In the genomic region with DNA sequence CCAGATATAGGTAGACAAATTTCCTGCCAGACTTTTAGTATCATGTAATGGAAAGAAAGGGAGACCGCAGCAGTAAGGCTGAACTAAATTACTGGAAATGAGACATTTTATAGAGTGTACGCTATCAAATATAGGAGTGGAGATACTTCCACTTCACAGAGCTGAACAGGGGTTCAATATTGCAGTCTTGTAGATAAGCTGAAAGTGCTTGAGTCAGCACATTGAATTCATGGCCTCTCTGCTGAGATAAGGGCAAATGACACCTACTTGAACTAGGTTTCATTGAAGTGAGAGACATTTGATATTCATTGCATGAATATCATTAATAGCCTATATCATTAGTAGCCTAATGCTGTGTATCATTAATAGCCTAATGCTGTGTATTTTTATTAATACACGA, we compare ENCODE assay signal across 24 mouse cellular contexts.
A peak's percentile ranks its signal among the peaks of the same experiment; 100 is the strongest.
DNase-seq lines count a peak whose midpoint lies in the region; ATAC-seq and TF ChIP-seq lines count a peak whose summit lies in the region.
"Had no signal": no experiment of that assay in that cellular context is flagged by ENCODE, and none has a peak within 500 bp of the region (broad histone marks: within the 10 kb centered on the region; RNA-seq: fewer than 3 reads in every experiment).

No protein-coding gene starts in this region.

- intact Hi-C loops in left cerebral cortex, postnatal 25 days (cut with DNase I): loop anchor here (10.0 kb wide), 1 partner anchor 459 kb away; no protein-coding TSS in a partner anchor
- intact Hi-C loops in left cerebral cortex, adult 2 months (cut with DNase I): no loop called here

- H3K9ac ChIP-seq in intestine, embryonic 15.5 days: no peak overlapping the region
- H3K9ac ChIP-seq in intestine, postnatal 0 days (ENCODE audit: low read depth, low read length): no peak overlapping the region
- H3K9ac ChIP-seq in ES-E14 (ENCODE audit: insufficient read depth, low read depth, low read length, poor library complexity, severe bottlenecking) (no peak overlapping the region), MEL (ENCODE audit: control insufficient read depth, low read depth, low read length, poor library complexity, severe bottlenecking) (no peak overlapping the region)
- no peak overlapping the region for H3K9ac ChIP-seq in intestine, embryonic 16.5 days (ENCODE audit: low read depth, low read length)

- ATAC-seq in intestine, embryonic 15.5 days: peak; percentile 47; the same call in 1 of the 2 replicates
- no peak for ATAC-seq in intestine, postnatal 0 days
- peak; percentile 69 for ATAC-seq in intestine, embryonic 16.5 days
- ATAC-seq: activated CD4-positive, CD25-positive, alpha-beta regulatory T cell, adult 4 months; CD4-positive, CD25-positive, alpha-beta regulatory T cell, adult 4 months; Patski had no signal

- no peak overlapping the region for H3K4me2 ChIP-seq in intestine, embryonic 15.5 days (replicated peaks)
- no peak overlapping the region for H3K4me2 ChIP-seq in intestine, postnatal 0 days (replicated peaks; ENCODE audit: low read depth)
- H3K4me2 ChIP-seq in intestine, embryonic 16.5 days (ENCODE audit: low read depth, low read length): no peak overlapping the region

- no peaks in the 10 kb centered on the region for H3K4me1 ChIP-seq in intestine, embryonic 15.5 days (replicated peaks)
- no peaks in the 10 kb centered on the region for H3K4me1 ChIP-seq in intestine, postnatal 0 days (replicated peaks; ENCODE audit: control insufficient read depth, insufficient read depth, low read length)
- H3K4me1 ChIP-seq in ES-E14 (ENCODE audit: control insufficient read depth in 2 of 2, insufficient read depth in 2 of 2, low read length in 2 of 2, poor library complexity in 1 of 2): no peaks in the 10 kb centered on the region
- no peaks in the 10 kb centered on the region for H3K4me1 ChIP-seq in MEL (ENCODE audit: control insufficient read depth in 1 of 2, insufficient read depth in 2 of 2, low read length in 2 of 2)
- no peaks in the 10 kb centered on the region for H3K4me1 ChIP-seq in intestine, embryonic 16.5 days (ENCODE audit: control insufficient read depth, insufficient read depth, low read length)
- peaks cover 11% of the 10 kb centered on the region for H3K4me1 ChIP-seq in limb, embryonic 10.5 days

- DNase-seq in ES-E14 (ENCODE audit: low read depth, low spot score) (no peak), MEL (ENCODE audit: low read depth, low spot score) (no peak)
- DNase-seq in left cerebral cortex, postnatal 25 days (ENCODE audit: low spot score in 2 of 2): no peak
- DNase-seq in limb, embryonic 10.5 days (ENCODE audit: low spot score): no peak
- no peak for DNase-seq in left cerebral cortex, adult 2 months (ENCODE audit: extremely low spot score in 1 of 2, low spot score in 2 of 2)
- DNase-seq: adrenal gland, adult 2 months; adrenal gland, adult 8-10 months; adrenal gland, postnatal 10 days; adrenal gland, postnatal 14 days; adrenal gland, postnatal 25 days; adrenal gland, postnatal 36 days; B cell, adult 2 months; cerebellum, adult 11 months; cerebellum, adult 11-12 months; cerebellum, adult 18-20 months; cerebellum, adult 2 months had no signal

- H3K36me3 ChIP-seq in intestine, embryonic 15.5 days: no peaks in the 10 kb centered on the region
- H3K36me3 ChIP-seq in intestine, postnatal 0 days (ENCODE audit: control insufficient read depth, insufficient read depth): no peaks in the 10 kb centered on the region
- H3K36me3 ChIP-seq in ES-E14 (ENCODE audit: control insufficient read depth, insufficient read depth, low read length, poor library complexity, severe bottlenecking): no peaks in the 10 kb centered on the region
- H3K36me3 ChIP-seq in MEL (ENCODE audit: control insufficient read depth in 1 of 2, insufficient read depth in 2 of 2, low read length in 2 of 2): no peaks in the 10 kb centered on the region
- no peaks in the 10 kb centered on the region for H3K36me3 ChIP-seq in intestine, embryonic 16.5 days (ENCODE audit: control insufficient read depth, insufficient read depth, low read length)
- H3K36me3 ChIP-seq in limb, embryonic 10.5 days: no peaks in the 10 kb centered on the region
- H3K36me3 ChIP-seq: G1E had no signal

- H3K4me3 ChIP-seq in intestine, embryonic 15.5 days (replicated peaks): no peak overlapping the region
- H3K4me3 ChIP-seq in intestine, postnatal 0 days (ENCODE audit: low read depth, low read length): no peak overlapping the region
- no peak overlapping the region for H3K4me3 ChIP-seq in ES-E14 (ENCODE audit: insufficient read depth in 1 of 2, low read depth in 1 of 2, low read length in 2 of 2, poor library complexity in 1 of 2, severe bottlenecking in 1 of 2)
- no peak overlapping the region for H3K4me3 ChIP-seq in MEL (ENCODE audit: control insufficient read depth in 1 of 2, insufficient read depth in 1 of 2, low read depth in 2 of 2, low read length in 2 of 2)
- H3K4me3 ChIP-seq in intestine, embryonic 16.5 days (ENCODE audit: low read length): no peak overlapping the region
- H3K4me3 ChIP-seq in limb, embryonic 10.5 days: no peak overlapping the region
- H3K4me3 ChIP-seq in left cerebral cortex, adult 2 months: no peak overlapping the region

- no peak for TF ChIP-seq EP300 in MEL (IDR thresholded peaks at IDR 0.05; ENCODE audit: low read depth in 1 of 2, low read length in 2 of 2)

- in situ Hi-C loops in ES-E14 (cut with MboI; ENCODE audit: low sequenced_read_pairs in 2 of 2, unreplicated experiment in 2 of 2): no loop called here

- TF ChIP-seq RAD21 in MEL (IDR thresholded peaks at IDR 0.05; ENCODE audit: low read depth, low read length): no peak

- 91% methylated on average over 3 of the region's 3 CpGs for WGBS in intestine, embryonic 15.5 days
- WGBS in intestine, postnatal 0 days: 67% methylated on average over 3 of the region's 3 CpGs
- WGBS in intestine, embryonic 16.5 days: 95% methylated on average over 3 of the region's 3 CpGs
- WGBS in limb, embryonic 10.5 days: 95% methylated on average over 3 of the region's 3 CpGs

- no peak for TF ChIP-seq POLR2A in MEL (IDR thresholded peaks at IDR 0.05; ENCODE audit: control insufficient read depth in 1 of 2, insufficient read depth in 1 of 2, low read depth in 1 of 2, low read length in 2 of 2, poor library complexity in 1 of 2)

- H3K79me2 ChIP-seq in MEL (ENCODE audit: control insufficient read depth, insufficient read depth, low read length, poor library complexity): no peaks in the 10 kb centered on the region

- H3K9me3 ChIP-seq in intestine, embryonic 15.5 days: no peaks in the 10 kb centered on the region
- H3K9me3 ChIP-seq in intestine, postnatal 0 days (ENCODE audit: control insufficient read depth): no peaks in the 10 kb centered on the region
- no peaks in the 10 kb centered on the region for H3K9me3 ChIP-seq in ES-E14 (ENCODE audit: control insufficient read depth, insufficient read depth, low read depth, low read length)
- H3K9me3 ChIP-seq in MEL (replicated peaks; ENCODE audit: insufficient read depth, low read length): no peaks in the 10 kb centered on the region
- H3K9me3 ChIP-seq in intestine, embryonic 16.5 days (ENCODE audit: control insufficient read depth, low read length): no peaks in the 10 kb centered on the region
- no peaks in the 10 kb centered on the region for H3K9me3 ChIP-seq in limb, embryonic 10.5 days (replicated peaks)
- H3K9me3 ChIP-seq: G1E had no signal

- no peak overlapping the region for H3K27ac ChIP-seq in intestine, embryonic 15.5 days
- H3K27ac ChIP-seq in intestine, postnatal 0 days (ENCODE audit: low read depth, low read length): no peak overlapping the region
- H3K27ac ChIP-seq in ES-E14 (ENCODE audit: insufficient read depth, low read depth, low read length, poor library complexity, severe bottlenecking) (no peak overlapping the region), MEL (ENCODE audit: control insufficient read depth, low read depth, low read length) (no peak overlapping the region)
- no peak overlapping the region for H3K27ac ChIP-seq in intestine, embryonic 16.5 days (ENCODE audit: low read length)
- H3K27ac ChIP-seq in limb, embryonic 10.5 days: no peak overlapping the region
- no peak overlapping the region for H3K27ac ChIP-seq in left cerebral cortex, adult 2 months

- TF ChIP-seq CTCF in intestine, postnatal 0 days (IDR thresholded peaks at IDR 0.05; ENCODE audit: low read depth): no peak
- TF ChIP-seq CTCF in MEL (IDR thresholded peaks at IDR 0.05 in 2 of 3, conservative IDR thresholded peaks at IDR 0.05 in 1 of 3; ENCODE audit: control insufficient read depth in 1 of 3, insufficient read depth in 1 of 3, low read depth in 2 of 3, low read length in 3 of 3, poor library complexity in 1 of 3, severe bottlenecking in 1 of 3): no peak
- TF ChIP-seq CTCF in left cerebral cortex, adult 2 months (IDR thresholded peaks at IDR 0.05): no peak

- H3K27me3 ChIP-seq in intestine, embryonic 15.5 days (replicated peaks): no peaks in the 10 kb centered on the region
- H3K27me3 ChIP-seq in intestine, postnatal 0 days (replicated peaks; ENCODE audit: control insufficient read depth, insufficient read depth, low read length): no peaks in the 10 kb centered on the region
- H3K27me3 ChIP-seq in MEL (ENCODE audit: control insufficient read depth in 1 of 2, insufficient read depth in 2 of 2, low read length in 2 of 2): no peaks in the 10 kb centered on the region
- H3K27me3 ChIP-seq in intestine, embryonic 16.5 days (replicated peaks; ENCODE audit: control insufficient read depth, insufficient read depth, low read length): no peaks in the 10 kb centered on the region
- no peaks in the 10 kb centered on the region for H3K27me3 ChIP-seq in limb, embryonic 10.5 days (ENCODE audit: low read depth, poor library complexity, severe bottlenecking)
- H3K27me3 ChIP-seq: CH12.LX, Patski had no signal

TF ChIP-seq in ES-E14, 5 proteins besides CTCF, POLR2A, EP300 and RAD21:
- TF ChIP-seq MAFK (IDR thresholded peaks at IDR 0.05; ENCODE audit: insufficient read depth, low read depth, low read length) (0 out of 2 replicates have a peak, but pooled peaks have one; percentile 27), ZC3H11A (IDR thresholded peaks at IDR 0.05; ENCODE audit: borderline replicate concordance, low read depth, low read length) (no peak), ZNF384 (IDR thresholded peaks at IDR 0.05; ENCODE audit: low read depth, low read length) (no peak)

TF ChIP-seq in MEL, 35 proteins besides CTCF, POLR2A, EP300 and RAD21:
- TF ChIP-seq MYB (IDR thresholded peaks at IDR 0.05; ENCODE audit: low read depth, low read length): no peak
- TF ChIP-seq SIN3A (IDR thresholded peaks at IDR 0.05; ENCODE audit: low read length): no peak
- no peak for TF ChIP-seq MEF2A (IDR thresholded peaks at IDR 0.05; ENCODE audit: extremely low read depth, insufficient replicate concordance, low read depth, low read length, poor library complexity, severe bottlenecking)
- TF ChIP-seq GATA1 (IDR thresholded peaks at IDR 0.05; ENCODE audit: low read depth, low read length): no peak
- peak; percentile 52; the same call in 1 of the 2 replicates for TF ChIP-seq MAFK (IDR thresholded peaks at IDR 0.05; ENCODE audit: borderline replicate concordance, low read depth, low read length)
- no peak for TF ChIP-seq MAZ (IDR thresholded peaks at IDR 0.05; ENCODE audit: low read depth, low read length)
